Mouse (Mus musculus) ES-E14 (cell line): ENCODE data around the gene Spred2. TPM values are rescaled to one million over a fixed set of nuclear protein-coding genes. Genes with fewer than 3 reads are reported as not detected.

Source experiments
- DNase-seq: peaks from one replicate; pipeline ENCODE4 v3.0.0-alpha.2; 2013; ENCODE audit warnings: low read depth, low spot score
- H3K27ac ChIP-seq: 2 replicates; pipeline ENCODE4 v1.5.1; 2012; ENCODE audit warnings: low read depth, mild to moderate bottlenecking, low read length, moderate library complexity, mixed read lengths; ENCODE audit not compliant: poor library complexity, insufficient read depth, severe bottlenecking
- H3K36me3 ChIP-seq: 2 replicates; pipeline ENCODE4 v1.6.1; 2012; ENCODE audit warnings: mild to moderate bottlenecking, low read length, moderate library complexity, mixed read lengths; ENCODE audit not compliant: control insufficient read depth, poor library complexity, insufficient read depth, severe bottlenecking
- H3K4me1 ChIP-seq, 2 experiments: fragments of 150-350 bp in 1 of 2; sonication (generic) in 1 of 2; 2 replicates each; pipeline ENCODE4 v1.6.1; 2012; ENCODE audit warnings: low read length in 2 of 2, mild to moderate bottlenecking in 1 of 2, mixed read lengths in 1 of 2; ENCODE audit not compliant: control insufficient read depth in 2 of 2, insufficient read depth in 2 of 2, poor library complexity in 1 of 2
- H3K4me3 ChIP-seq, 2 experiments: fragments of 150-350 bp in 1 of 2; sonication (generic) in 1 of 2; 2 replicates each; pipeline ENCODE4 v1.5.1; 2012; ENCODE audit warnings: low read length in 2 of 2, low read depth in 1 of 2, mild to moderate bottlenecking in 1 of 2, mixed read lengths in 1 of 2; ENCODE audit not compliant: insufficient read depth in 1 of 2, poor library complexity in 1 of 2, severe bottlenecking in 1 of 2
- H3K9ac ChIP-seq: 2 replicates; pipeline ENCODE4 v1.6.1; 2012; ENCODE audit warnings: low read depth, mild to moderate bottlenecking, low read length, mixed read lengths; ENCODE audit not compliant: poor library complexity, insufficient read depth, severe bottlenecking
- H3K9me3 ChIP-seq: fragments of 150-350 bp; sonication (generic); 2 replicates; pipeline ENCODE4 v1.6.1; 2012; ENCODE audit warnings: low read depth, mild to moderate bottlenecking, low read length; ENCODE audit not compliant: control insufficient read depth, insufficient read depth
- CHD2 ChIP-seq: IDR thresholded peaks from 2 replicates; pipeline ENCODE4 v1.6.1; 2014; ENCODE audit warnings: mild to moderate bottlenecking, low read depth, low read length, inconsistent platforms
- HCFC1 ChIP-seq: IDR thresholded peaks from 2 replicates; pipeline ENCODE4 v1.6.1; 2012; ENCODE audit warnings: low read length, inconsistent platforms, borderline replicate concordance; ENCODE audit not compliant: insufficient read depth
- MAFK ChIP-seq: IDR thresholded peaks from 2 replicates; pipeline ENCODE4 v1.6.1; 2014; ENCODE audit warnings: mild to moderate bottlenecking, low read depth, low read length, inconsistent platforms; ENCODE audit not compliant: insufficient read depth
- ZC3H11A ChIP-seq: IDR thresholded peaks from 2 replicates; pipeline ENCODE4 v1.6.1; 2012; ENCODE audit warnings: low read depth, mild to moderate bottlenecking, inconsistent platforms, low read length, borderline replicate concordance
- ZNF384 ChIP-seq: IDR thresholded peaks from 2 replicates; pipeline ENCODE4 v1.6.1; 2012; ENCODE audit warnings: low read depth, low read length, inconsistent platforms
- in situ Hi-C, 2 experiments: fragments of 600-800 bp; cut with MboI; formaldehyde crosslinking; loops; one replicate each; pipeline ENCODE4 v1.15.1; 2025; ENCODE audit warnings: low sequenced_read_pairs in 2 of 2, inconsistent platforms in 1 of 2; ENCODE audit not compliant: unreplicated experiment in 2 of 2
- total RNA-seq: library from RNA; depleted of rRNA; stranded (reverse); fragments of 300-350 nt; gene quantifications from 2 replicates; pipeline ENCODE4 v1.2.3, GENCODE M21; 2012

The Spred2 gene
- total RNA-seq, 1 experiment = 19.4 TPM

DNA sequence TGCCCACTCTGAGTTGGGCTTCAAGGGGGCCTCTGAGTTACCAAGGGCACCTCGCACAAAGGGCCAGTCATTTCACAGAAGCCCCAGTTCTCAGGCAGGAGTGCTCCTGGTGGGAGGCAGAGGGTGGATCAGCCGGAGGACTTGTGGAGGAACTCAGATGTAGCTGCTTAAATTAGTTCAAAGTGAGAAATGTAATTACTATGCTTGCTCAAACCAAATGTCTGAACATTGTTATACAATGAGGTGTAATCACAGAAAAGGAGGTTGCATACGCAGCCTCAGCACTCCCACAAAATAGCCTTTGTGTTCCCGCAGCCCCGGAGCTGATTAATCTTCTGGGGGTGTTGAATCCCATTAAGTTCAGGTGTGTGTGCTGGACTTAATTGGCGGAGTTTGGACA, 20.5 kb downstream of the Spred2 start:
- in situ Hi-C loops = no loop called here
- no peak for DNase-seq
- H3K4me3 ChIP-seq = no peak overlapping the region
- H3K9ac ChIP-seq = no peak overlapping the region
- peaks cover 9 to 21% of the 10 kb centered on the region in 2 experiments; a peak in 3 of 4 replicates for H3K4me1 ChIP-seq
- H3K9me3 ChIP-seq = no peaks in the 10 kb centered on the region
- TF ChIP-seq ZNF384 (no peak), ZC3H11A (no peak), HCFC1 (no peak), MAFK (no peak), CHD2 (no peak)
- no peak overlapping the region for H3K27ac ChIP-seq
- peaks cover 34% of the 10 kb centered on the region; the same call in 1 of the 2 replicates for H3K36me3 ChIP-seq

DNA sequence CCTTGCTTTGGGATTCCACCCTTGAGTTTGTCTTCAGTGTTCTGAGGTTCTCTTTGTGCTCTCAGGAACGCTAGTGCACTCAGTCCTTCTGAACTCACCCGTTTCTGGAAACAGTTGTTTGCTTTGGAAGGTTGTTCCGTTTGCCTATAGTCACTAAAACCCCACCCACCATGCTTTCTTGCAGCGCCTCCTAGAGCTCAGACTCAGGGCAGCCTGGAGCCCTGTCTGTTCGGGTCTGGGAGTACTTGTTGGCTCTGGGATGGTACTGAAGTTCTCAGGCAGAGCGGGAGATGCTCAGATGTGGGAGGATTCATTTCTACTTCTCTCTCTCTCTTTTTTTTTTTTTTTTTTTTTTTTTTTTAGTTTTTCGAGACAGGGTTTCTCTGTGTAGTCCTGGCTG, 22.5 kb downstream of the Spred2 start:
- DNase-seq = no peak
- Histone ChIP-seq H3K9me3 (no peaks in the 10 kb centered on the region), H3K4me3 (no peak overlapping the region), H3K36me3 (peaks cover 27% of the 10 kb centered on the region; the same call in 1 of the 2 replicates), H3K9ac (0 out of 2 replicates have a peak overlapping the region, but pooled peaks have one; percentile 0), H3K4me1 (peaks cover 14 to 25% of the 10 kb centered on the region in 2 experiments), H3K27ac (no peak overlapping the region)
- in situ Hi-C loops = no loop called here
- TF ChIP-seq CHD2 (no peak), ZNF384 (peak; percentile 57; the same call in 1 of the 2 replicates)

DNA sequence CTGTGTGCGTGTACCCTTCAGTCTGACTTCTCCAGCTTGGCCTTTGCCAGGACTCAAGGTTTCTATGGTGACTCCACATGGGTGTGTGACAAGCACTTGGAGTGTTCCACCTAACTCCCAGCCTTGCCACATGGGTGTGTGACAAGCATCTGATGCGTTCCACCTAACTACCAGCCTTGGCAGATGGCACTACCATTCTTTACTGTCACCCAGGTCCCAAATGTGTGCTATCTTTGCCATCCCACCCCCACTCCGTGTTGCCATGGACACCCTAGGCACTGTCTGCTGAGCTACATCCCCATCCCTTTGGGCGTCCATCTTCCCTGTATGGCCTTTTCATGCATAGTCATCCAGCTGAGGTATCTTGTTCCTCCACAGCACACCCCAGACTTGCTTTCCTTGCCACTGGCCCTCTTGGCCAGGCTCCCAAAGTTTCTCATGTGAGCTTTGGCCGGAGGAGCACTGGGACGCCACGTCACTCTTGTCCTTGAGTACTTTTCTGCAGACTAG, 23.5 kb downstream of the Spred2 start:
- H3K4me1 ChIP-seq = peaks cover 17 to 27% of the 10 kb centered on the region in 2 experiments
- peaks cover 25% of the 10 kb centered on the region; the same call in 1 of the 2 replicates for H3K36me3 ChIP-seq
- TF ChIP-seq ZC3H11A (no peak), CHD2 (no peak), ZNF384 (no peak), MAFK (no peak), HCFC1 (no peak)
- in situ Hi-C loops = no loop called here
- no peak overlapping the region for H3K9ac ChIP-seq
- no peak overlapping the region for H3K27ac ChIP-seq
- no peaks in the 10 kb centered on the region for H3K9me3 ChIP-seq
- H3K4me3 ChIP-seq = no peak overlapping the region
- DNase-seq = no peak

DNA sequence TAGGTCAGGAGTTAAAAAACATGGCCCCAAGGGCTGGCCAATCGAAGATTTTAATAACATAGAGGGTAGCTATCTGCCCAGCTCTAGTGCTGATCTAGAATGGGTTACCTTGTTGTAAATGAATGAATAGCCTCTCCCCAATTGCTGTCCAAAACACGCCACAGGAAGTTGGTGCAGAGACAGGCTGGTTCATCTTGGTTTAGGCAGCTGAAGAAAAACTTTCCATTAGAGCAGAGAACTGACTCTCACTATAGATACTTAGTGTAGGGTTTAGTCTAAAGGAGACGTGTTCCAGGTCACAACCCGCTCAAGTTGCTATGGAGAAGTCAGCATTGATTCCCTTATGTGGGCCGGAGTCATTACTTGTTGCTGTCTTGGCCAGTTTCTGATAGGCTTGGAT, 25.6 kb downstream of the Spred2 start:
- TF ChIP-seq HCFC1 (no peak), ZNF384 (no peak), ZC3H11A (no peak), MAFK (no peak), CHD2 (no peak)
- Histone ChIP-seq H3K9ac (no peak overlapping the region), H3K27ac (no peak overlapping the region), H3K4me3 (no peak overlapping the region), H3K9me3 (no peaks in the 10 kb centered on the region), H3K4me1 (peaks cover 22 to 24% of the 10 kb centered on the region in 2 experiments), H3K36me3 (peaks cover 22% of the 10 kb centered on the region; the same call in 1 of the 2 replicates)
- DNase-seq = no peak
- in situ Hi-C loops = no loop called here

DNA sequence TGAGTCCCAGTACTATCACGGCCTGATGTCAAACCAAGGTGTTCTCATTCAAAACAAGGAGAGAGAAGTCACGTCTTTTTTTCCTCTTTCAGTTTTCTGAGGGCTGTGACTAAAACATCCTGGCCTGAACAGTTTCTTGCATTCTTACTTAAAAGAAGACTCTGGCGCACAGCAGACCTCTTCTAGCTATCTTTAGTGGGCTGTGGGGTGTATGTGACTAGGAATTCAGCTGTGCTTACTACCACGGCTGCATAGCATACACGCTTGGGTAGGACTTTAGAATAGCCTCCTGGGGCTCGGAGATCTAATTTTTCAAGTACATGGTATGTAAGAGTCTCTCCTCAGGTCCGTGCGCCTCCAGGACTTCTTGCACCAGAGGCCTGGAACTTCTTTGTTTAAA, 26.0 kb downstream of the Spred2 start:
- in situ Hi-C loops = no loop called here
- H3K36me3 ChIP-seq = peaks cover 20% of the 10 kb centered on the region; the same call in 1 of the 2 replicates
- TF ChIP-seq CHD2 = no peak
- TF ChIP-seq HCFC1 = no peak
- TF ChIP-seq ZC3H11A = no peak
- TF ChIP-seq ZNF384 = no peak
- TF ChIP-seq MAFK = no peak
- no peak overlapping the region for H3K27ac ChIP-seq
- no peaks in the 10 kb centered on the region for H3K9me3 ChIP-seq
- DNase-seq = no peak
- H3K4me3 ChIP-seq = no peak overlapping the region
- peaks cover 22 to 24% of the 10 kb centered on the region in 2 experiments for H3K4me1 ChIP-seq
- no peak overlapping the region; the same call in 1 of the 2 replicates for H3K9ac ChIP-seq
